Mouse (Mus musculus) liver, embryonic 14.5 days (tissue): ENCODE results near the gene Trmt61a.

ENCODE experiments used
- CTCF ChIP-seq: IDR thresholded peaks from 2 replicates; pipeline ENCODE4 v1.5.1; 2016; ENCODE audit warnings: antibody characterized with exemption, low read depth, control low read depth
- EP300 ChIP-seq: IDR thresholded peaks from 2 replicates; pipeline ENCODE4 v1.6.1; 2016; ENCODE audit warnings: antibody characterized with exemption, low read depth

DNA sequence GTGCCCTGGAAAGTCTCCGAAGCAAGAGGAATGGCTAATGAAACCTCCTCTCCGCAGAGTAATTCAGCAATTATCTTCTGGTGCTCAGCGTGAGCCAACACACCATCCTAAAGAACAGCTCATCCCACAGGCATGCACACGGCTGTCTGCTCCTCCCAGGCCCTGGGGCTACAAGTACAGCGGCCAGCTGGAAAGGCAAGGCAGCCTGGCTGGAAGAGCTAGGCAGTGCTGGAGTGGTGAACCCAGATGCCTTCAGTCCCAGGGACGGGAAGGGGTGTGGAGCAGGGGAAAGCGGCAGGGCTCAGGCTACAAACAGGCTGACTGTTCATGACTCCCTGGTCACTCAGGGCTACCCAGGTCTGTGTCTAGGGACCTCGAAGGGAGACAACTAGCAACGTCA, 26.7 kb downstream of the Trmt61a start:
- TF ChIP-seq EP300, result no peak
- TF ChIP-seq CTCF, result no peak
